In the genomic region with DNA sequence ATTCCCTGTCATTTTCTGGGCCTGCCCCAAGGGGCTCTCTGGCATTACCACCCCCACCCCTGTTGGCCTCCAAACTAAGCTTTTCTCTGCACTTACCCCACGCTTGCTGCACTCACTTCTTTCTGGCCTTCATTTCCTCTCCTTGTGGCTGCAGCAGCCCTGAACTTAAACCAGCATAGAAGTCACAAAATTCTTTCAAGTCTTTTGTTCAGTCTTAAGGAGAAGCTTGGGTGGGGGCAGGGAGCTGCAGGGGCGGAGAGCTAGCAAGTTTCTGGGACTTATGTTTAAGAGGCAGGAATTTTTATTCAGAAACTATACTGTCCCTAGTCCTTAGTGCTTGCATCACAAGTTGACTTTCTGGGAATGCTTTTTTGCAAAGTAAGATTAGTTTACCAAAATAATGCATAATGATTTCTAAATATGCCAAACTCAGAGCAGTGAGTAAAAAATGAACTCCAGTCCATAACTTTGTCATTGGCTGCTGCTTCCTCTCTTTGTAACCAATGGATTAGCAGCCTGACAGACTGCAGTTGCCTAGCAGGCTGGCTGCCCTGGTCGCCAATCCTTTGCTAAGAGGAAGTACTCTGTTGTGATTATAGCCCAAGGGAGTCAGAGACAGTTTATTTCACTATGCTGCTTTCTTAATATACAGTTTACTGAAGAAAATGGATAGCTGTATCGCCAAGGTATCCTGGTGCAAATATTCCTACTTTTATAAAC, we compare ENCODE assay signal across 8 mouse cellular contexts. TPM values are rescaled to one million over a fixed set of nuclear protein-coding genes. Genes with fewer than 3 reads are reported as not detected.
DNase-seq lines count a peak whose midpoint lies in the region; ATAC-seq lines count a peak whose summit lies in the region.

No protein-coding gene starts in this region.

- H3K27me3 ChIP-seq in heart, embryonic 16.5 days (ENCODE audit: control insufficient read depth, insufficient read depth, low read length): no peaks in the 10 kb centered on the region
- H3K27me3 ChIP-seq in limb, embryonic 12.5 days: no peaks in the 10 kb centered on the region
- H3K27me3 ChIP-seq in midbrain, embryonic 11.5 days (ENCODE audit: control insufficient read depth, insufficient read depth, low read length): no peaks in the 10 kb centered on the region

- no peaks in the 10 kb centered on the region for H3K9me3 ChIP-seq in heart, embryonic 16.5 days (replicated peaks; ENCODE audit: control insufficient read depth, low read length)
- H3K9me3 ChIP-seq in limb, embryonic 12.5 days: no peaks in the 10 kb centered on the region
- H3K9me3 ChIP-seq in midbrain, embryonic 11.5 days (ENCODE audit: control insufficient read depth, low read length): no peaks in the 10 kb centered on the region

- peak; percentile 42; the same call in 1 of the 2 replicates for ATAC-seq in heart, embryonic 16.5 days (replicated peaks; ENCODE audit: extremely low read depth, insufficient read depth, low FRiP score)
- peak; percentile 27; the same call in 1 of the 2 replicates for ATAC-seq in limb, embryonic 12.5 days (ENCODE audit: insufficient number of reproducible peaks, insufficient read depth, low FRiP score, low TSS enrichment, low read depth)
- peak; percentile 13; the same call in 1 of the 2 replicates for ATAC-seq in midbrain, embryonic 11.5 days (ENCODE audit: low FRiP score)

- H3K27ac ChIP-seq in heart, embryonic 16.5 days (ENCODE audit: low read length): peak overlapping the region; percentile 90
- peak overlapping the region; percentile 84 for H3K27ac ChIP-seq in limb, embryonic 12.5 days
- H3K27ac ChIP-seq in midbrain, embryonic 11.5 days (ENCODE audit: low read depth, low read length): no peak overlapping the region

- 35% methylated on average over 4 of the region's 4 CpGs for WGBS in heart, embryonic 16.5 days
- WGBS in limb, embryonic 12.5 days: 24% methylated on average over 4 of the region's 4 CpGs
- 22% methylated on average over 4 of the region's 4 CpGs for WGBS in midbrain, embryonic 11.5 days

- H3K9ac ChIP-seq in heart, embryonic 16.5 days (ENCODE audit: low read length): peak overlapping the region; percentile 91
- peak overlapping the region; percentile 81; the same call in 1 of the 2 replicates for H3K9ac ChIP-seq in limb, embryonic 12.5 days (replicated peaks)
- H3K9ac ChIP-seq in midbrain, embryonic 11.5 days (ENCODE audit: low read length): 0 out of 2 replicates have a peak overlapping the region, but pooled peaks have one; percentile 79

- H3K4me3 ChIP-seq in heart, embryonic 16.5 days (ENCODE audit: low read length): peak overlapping the region; percentile 92
- peak overlapping the region; percentile 86 for H3K4me3 ChIP-seq in limb, embryonic 12.5 days (replicated peaks)
- H3K4me3 ChIP-seq in midbrain, embryonic 11.5 days (ENCODE audit: low read depth, low read length): peak overlapping the region; percentile 82

- H3K4me1 ChIP-seq in heart, embryonic 16.5 days (ENCODE audit: control insufficient read depth, insufficient read depth, low read length): peaks cover 3% of the 10 kb centered on the region; the same call in 1 of the 2 replicates
- peaks cover 8% of the 10 kb centered on the region for H3K4me1 ChIP-seq in limb, embryonic 12.5 days (replicated peaks)
- peaks cover 8% of the 10 kb centered on the region for H3K4me1 ChIP-seq in midbrain, embryonic 11.5 days (ENCODE audit: control insufficient read depth, insufficient read depth, low read length)

- no peaks in the 10 kb centered on the region for H3K36me3 ChIP-seq in heart, embryonic 16.5 days (ENCODE audit: control insufficient read depth, insufficient read depth)
- peaks cover 4% of the 10 kb centered on the region; the same call in 1 of the 2 replicates for H3K36me3 ChIP-seq in limb, embryonic 12.5 days
- no peaks in the 10 kb centered on the region for H3K36me3 ChIP-seq in midbrain, embryonic 11.5 days (ENCODE audit: control insufficient read depth, insufficient read depth, low read length)

- DNase-seq in NIH3T3 (ENCODE audit: low read depth): peak; percentile 67
- peak; percentile 5 for DNase-seq in embryo, embryonic 11.5 days (ENCODE audit: low read depth, low spot score)
- peak; percentile 90 for DNase-seq in midbrain, embryonic 11.5 days (ENCODE audit: low spot score, missing footprints)
- DNase-seq in thymus, postnatal 0 days (ENCODE audit: low spot score): peak; percentile 57
- DNase-seq in layer of hippocampus, adult 11-12 months (ENCODE audit: low spot score): no peak
- DNase-seq in right cerebral cortex, postnatal 10 days (ENCODE audit: low spot score in 2 of 2): no peak

- H3K4me2 ChIP-seq in heart, embryonic 16.5 days (ENCODE audit: low read depth, low read length): peak overlapping the region; percentile 81
- H3K4me2 ChIP-seq in limb, embryonic 12.5 days: peak overlapping the region; percentile 74
- peak overlapping the region; percentile 56 for H3K4me2 ChIP-seq in midbrain, embryonic 11.5 days

RNA-seq across cellular contexts. Expression of a gene that starts 1.5 kb away (rescaled TPM):
- polyA plus RNA-seq in heart, embryonic 16.5 days (2015; fragmentation: Nextera tagmentation; extraction: Ambion mirVana): 19.5 and 20.4 TPM in 2 replicates
- 27.9 and 32.9 TPM in 2 replicates for polyA plus RNA-seq in limb, embryonic 12.5 days (2016; fragmentation: Nextera tagmentation; extraction: Ambion mirVana)
- polyA plus RNA-seq in midbrain, embryonic 11.5 days (2014; fragmentation: Nextera tagmentation; extraction: Ambion mirVana): 27.6 and 34.3 TPM in 2 replicates
- polyA plus RNA-seq in thymus, postnatal 0 days (2015; fragmentation: Nextera tagmentation; extraction: Ambion mirVana): 48.3 and 52.7 TPM in 2 replicates

Comparison
In these comparisons a context has a peak if more than half of its experiments do, and no peak if none do; other contexts are left out.
1. DNase-seq: peak in NIH3T3 (single experiment), embryo, embryonic 11.5 days (single experiment), midbrain, embryonic 11.5 days (single experiment) and thymus, postnatal 0 days (single experiment); none in layer of hippocampus, adult 11-12 months (single experiment) and right cerebral cortex, postnatal 10 days (0 of 2).
2. Peak in every context shown above with its lines, with median percentiles within 50 percentile points of each other: ATAC-seq, H3K4me2 ChIP-seq, H3K4me3 ChIP-seq and H3K9ac ChIP-seq.